Mouse (Mus musculus): ENCODE measurements around the gene Gm3625.

GRCm38 (mm10) chr12:4587846-4588245 lies 4.9 kb downstream of the Gm3625 start:
- TF ChIP-seq CTCF (IDR thresholded peaks at IDR 0.05; ENCODE audit: low read depth, low read length) (no peak), POLR2A (IDR thresholded peaks at IDR 0.05; ENCODE audit: insufficient read depth, low read length) (no peak)
